Mouse (Mus musculus): ENCODE results near the gene Gm20870. TPM values are rescaled to one million over a fixed set of nuclear protein-coding genes. Genes with fewer than 3 reads are reported as not detected.
"Not testable (repeated sequence)": the region's sequence is repeated elsewhere in the genome, so short reads cannot be mapped to it uniquely, and the experiment has no call there.

Gm20870 gene
- polyA plus RNA-seq (2012; rRNA removed) = not detected in 2 replicates

DNA sequence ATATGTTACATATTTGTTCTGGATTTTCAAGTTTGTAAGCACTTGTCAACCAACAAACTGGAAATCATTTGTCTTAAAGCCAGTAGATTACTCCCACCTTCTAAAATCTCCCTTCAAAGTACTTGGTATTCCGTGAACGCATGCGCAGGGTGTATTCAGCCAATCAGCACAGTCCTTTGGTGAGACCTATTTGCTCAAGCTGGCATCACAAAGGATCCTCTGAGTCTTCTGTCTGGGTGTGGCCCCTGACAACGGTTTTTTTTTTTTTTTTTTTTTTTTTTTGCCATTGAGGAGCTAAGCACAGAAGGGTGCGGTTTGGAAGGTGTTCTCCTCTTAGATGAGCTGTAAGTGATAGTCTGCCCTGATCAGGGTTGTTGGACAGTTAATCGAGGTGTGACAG lies at the start of gene Gm20870:
TSS of gene Gm20870 (plus strand) at position 301 of the 400 bp plus-strand sequence.
- not testable (repeated sequence) for H3K4me1 ChIP-seq (ENCODE audit: control insufficient read depth, insufficient read depth, low read length); H3K36me3 ChIP-seq (ENCODE audit: control insufficient read depth, insufficient read depth, low read length); H3K27me3 ChIP-seq (ENCODE audit: control insufficient read depth, insufficient read depth, low read length); H3K4me3 ChIP-seq (ENCODE audit: control insufficient read depth, low read depth, low read length); H3K27ac ChIP-seq (ENCODE audit: control insufficient read depth, insufficient read depth, low read depth, low read length)

Other genes with a start within 250 kb of the Gm20870 start
- gene Gm20869, start 222.6 kb upstream of the Gm20870 start, polyA plus RNA-seq (2012; rRNA removed) = not detected in 2 replicates